Comparison of ENCODE assay signal across 38 mouse cellular contexts in genomic region chr16:58662287-58662791, GRCm38 (mm10). TPM values are rescaled to one million over a fixed set of nuclear protein-coding genes. Genes with fewer than 3 reads are reported as not detected.
A peak's percentile ranks its signal among the peaks of the same experiment; 100 is the strongest.
DNase-seq lines count a peak whose midpoint lies in the region; ATAC-seq and TF ChIP-seq lines count a peak whose summit lies in the region.
"Had no signal": no experiment of that assay in that cellular context is flagged by ENCODE, and none has a peak within 500 bp of the region (broad histone marks: within the 10 kb centered on the region; RNA-seq: fewer than 3 reads in every experiment).

No protein-coding gene starts in this region.

- H3K9ac ChIP-seq in heart, embryonic 11.5 days (ENCODE audit: low read depth, low read length) = no peak overlapping the region
- no peak overlapping the region for H3K9ac ChIP-seq in MEL (ENCODE audit: control insufficient read depth, low read depth, low read length, poor library complexity, severe bottlenecking)
- peak overlapping the region; percentile 77 for H3K9ac ChIP-seq in liver, embryonic 14.5 days (replicated peaks)
- H3K9ac ChIP-seq: embryonic facial prominence, embryonic 13.5 days; forebrain, embryonic 13.5 days; heart, embryonic 12.5 days; kidney, embryonic 15.5 days; lung, embryonic 15.5 days; midbrain, embryonic 12.5 days had no signal

- no peaks in the 10 kb centered on the region for H3K36me3 ChIP-seq in heart, embryonic 11.5 days (ENCODE audit: control insufficient read depth, insufficient read depth, low read length)
- peaks cover 0 to 22% of the 10 kb centered on the region in 2 experiments; a peak in 2 of 4 replicates for H3K36me3 ChIP-seq in MEL (ENCODE audit: control insufficient read depth in 1 of 2, insufficient read depth in 2 of 2, low read length in 2 of 2)
- no peaks in the 10 kb centered on the region for H3K36me3 ChIP-seq in liver, embryonic 14.5 days (replicated peaks; ENCODE audit: control insufficient read depth, insufficient read depth, low read depth)
- H3K36me3 ChIP-seq: embryonic facial prominence, embryonic 13.5 days; heart, embryonic 12.5 days; kidney, embryonic 15.5 days; lung, embryonic 15.5 days; midbrain, embryonic 12.5 days had no signal

- H3K79me2 ChIP-seq in MEL (ENCODE audit: control insufficient read depth, insufficient read depth, low read length, poor library complexity) = no peaks in the 10 kb centered on the region

- ATAC-seq in heart, embryonic 11.5 days (replicated peaks; ENCODE audit: insufficient number of reproducible peaks, low FRiP score, low TSS enrichment) = no peak
- peak; percentile 11; the same call in 1 of the 2 replicates for ATAC-seq in liver, embryonic 14.5 days (ENCODE audit: insufficient read depth)

- no peak overlapping the region for H3K4me3 ChIP-seq in heart, embryonic 11.5 days (ENCODE audit: low read depth, low read length)
- H3K4me3 ChIP-seq in MEL (ENCODE audit: control insufficient read depth in 1 of 2, insufficient read depth in 1 of 2, low read depth in 2 of 2, low read length in 2 of 2) = peak overlapping the region in 1 of 2 experiments; percentile 1; a peak in 1 of 4 replicates
- peak overlapping the region; percentile 38 to 40 for H3K4me3 ChIP-seq in liver, embryonic 14.5 days (ENCODE audit: insufficient read depth in 1 of 2, low read depth in 2 of 2, low read length in 2 of 2)
- H3K4me3 ChIP-seq: embryonic facial prominence, embryonic 13.5 days; forebrain, embryonic 13.5 days; heart, embryonic 12.5 days; kidney, embryonic 15.5 days; lung, embryonic 15.5 days; midbrain, embryonic 12.5 days had no signal

- H3K27me3 ChIP-seq in heart, embryonic 11.5 days (ENCODE audit: control insufficient read depth, insufficient read depth, low read length) = no peaks in the 10 kb centered on the region
- no peaks in the 10 kb centered on the region for H3K27me3 ChIP-seq in MEL (ENCODE audit: control insufficient read depth in 1 of 2, insufficient read depth in 2 of 2, low read length in 2 of 2)
- no peaks in the 10 kb centered on the region for H3K27me3 ChIP-seq in liver, embryonic 14.5 days (ENCODE audit: control insufficient read depth, insufficient read depth, low read length)
- H3K27me3 ChIP-seq: embryonic facial prominence, embryonic 13.5 days; forebrain, embryonic 13.5 days; heart, embryonic 12.5 days; kidney, embryonic 15.5 days; lung, embryonic 15.5 days; midbrain, embryonic 12.5 days had no signal

- peak overlapping the region; percentile 42 for H3K27ac ChIP-seq in heart, embryonic 11.5 days (ENCODE audit: low read depth, low read length)
- peak overlapping the region; percentile 50 for H3K27ac ChIP-seq in MEL (ENCODE audit: control insufficient read depth, low read depth, low read length)
- H3K27ac ChIP-seq in liver, embryonic 14.5 days = peak overlapping the region; percentile 98
- H3K27ac ChIP-seq: embryonic facial prominence, embryonic 13.5 days; forebrain, embryonic 13.5 days; hindbrain, postnatal 0 days; kidney, embryonic 15.5 days; lung, embryonic 15.5 days; midbrain, embryonic 12.5 days had no signal

- no peaks in the 10 kb centered on the region for H3K9me3 ChIP-seq in heart, embryonic 11.5 days (replicated peaks; ENCODE audit: control insufficient read depth, low read length)
- H3K9me3 ChIP-seq in MEL (replicated peaks; ENCODE audit: insufficient read depth, low read length) = no peaks in the 10 kb centered on the region
- H3K9me3 ChIP-seq in liver, embryonic 14.5 days (ENCODE audit: control insufficient read depth, low read length) = no peaks in the 10 kb centered on the region
- H3K9me3 ChIP-seq: embryonic facial prominence, embryonic 13.5 days; forebrain, embryonic 13.5 days; heart, embryonic 12.5 days; kidney, embryonic 15.5 days; lung, embryonic 15.5 days; midbrain, embryonic 12.5 days had no signal

- TF ChIP-seq CTCF in MEL (IDR thresholded peaks at IDR 0.05 in 2 of 3, conservative IDR thresholded peaks at IDR 0.05 in 1 of 3; ENCODE audit: control insufficient read depth in 1 of 3, insufficient read depth in 1 of 3, low read depth in 2 of 3, low read length in 3 of 3, poor library complexity in 1 of 3, severe bottlenecking in 1 of 3) = no peak
- TF ChIP-seq CTCF in liver, embryonic 14.5 days (IDR thresholded peaks at IDR 0.05; ENCODE audit: low read depth) = no peak

- DNase-seq in heart, adult 9 months (ENCODE audit: low spot score in 2 of 2) = no peak
- DNase-seq in MEL (ENCODE audit: low read depth, low spot score) = peak; percentile 23
- DNase-seq in liver = peak; percentile 3
- no peak for DNase-seq in liver, embryonic 14.5 days (ENCODE audit: low read depth in 3 of 3, low spot score in 3 of 3)
- DNase-seq in ovary, adult 18-20 months (ENCODE audit: low spot score) = no peak
- DNase-seq in layer of hippocampus, adult 9-10 months (ENCODE audit: low spot score) = no peak
- no peak for DNase-seq in layer of hippocampus, postnatal 25 days (ENCODE audit: extremely low spot score in 1 of 2, low spot score in 1 of 2)
- DNase-seq: adrenal gland, postnatal 25 days; cerebellum, adult 18-20 months; cerebellum, postnatal 10 days; gastrocnemius, postnatal 14 days; heart, postnatal 10 days; kidney, postnatal 25 days; left cerebral cortex, postnatal 4 days; right cerebral cortex, postnatal 14 days; spleen, adult 18-20 months; thymus, postnatal 25 days had no signal

- no peaks in the 10 kb centered on the region for H3K4me1 ChIP-seq in heart, embryonic 11.5 days (ENCODE audit: control insufficient read depth, insufficient read depth, low read length)
- H3K4me1 ChIP-seq in MEL (ENCODE audit: control insufficient read depth in 1 of 2, insufficient read depth in 2 of 2, low read length in 2 of 2) = peaks cover 13 to 14% of the 10 kb centered on the region in 2 experiments
- peaks cover 86% of the 10 kb centered on the region in 2 experiments for H3K4me1 ChIP-seq in liver, embryonic 14.5 days (replicated peaks; ENCODE audit: control insufficient read depth in 2 of 2, insufficient read depth in 2 of 2, low read length in 1 of 2)
- H3K4me1 ChIP-seq: forebrain, embryonic 13.5 days; heart, embryonic 12.5 days; kidney, embryonic 15.5 days; lung, embryonic 15.5 days; midbrain, embryonic 12.5 days had no signal

- TF ChIP-seq RAD21 in MEL (IDR thresholded peaks at IDR 0.05; ENCODE audit: low read depth, low read length) = no peak

- no peak overlapping the region; the same call in 1 of the 2 replicates for H3K4me2 ChIP-seq in heart, embryonic 11.5 days
- H3K4me2 ChIP-seq in liver, embryonic 14.5 days (ENCODE audit: low read depth) = peak overlapping the region; percentile 81
- H3K4me2 ChIP-seq: embryonic facial prominence, embryonic 13.5 days; forebrain, embryonic 13.5 days; kidney, embryonic 15.5 days; lung, embryonic 15.5 days; midbrain, embryonic 12.5 days had no signal

- TF ChIP-seq POLR2A in MEL (IDR thresholded peaks at IDR 0.05; ENCODE audit: control insufficient read depth in 1 of 2, insufficient read depth in 1 of 2, low read depth in 1 of 2, low read length in 2 of 2, poor library complexity in 1 of 2) = no peak

- no peak for TF ChIP-seq EP300 in MEL (IDR thresholded peaks at IDR 0.05; ENCODE audit: low read depth in 1 of 2, low read length in 2 of 2)
- TF ChIP-seq EP300 in liver, embryonic 14.5 days (IDR thresholded peaks at IDR 0.05; ENCODE audit: low read depth) = no peak

TF ChIP-seq in MEL, 35 proteins besides CTCF, POLR2A, EP300 and RAD21:
- TF ChIP-seq POLR2AphosphoS5 (IDR thresholded peaks at IDR 0.05; ENCODE audit: borderline replicate concordance, low read depth, low read length) (no peak), KAT2A (conservative IDR thresholded peaks at IDR 0.05; ENCODE audit: low read depth, low read length) (no peak), E2F4 (IDR thresholded peaks at IDR 0.05; ENCODE audit: borderline replicate concordance, low read depth, low read length) (no peak), ZKSCAN1 (IDR thresholded peaks at IDR 0.05; ENCODE audit: low read depth, low read length) (no peak), GABPA (IDR thresholded peaks at IDR 0.05; ENCODE audit: low read depth, low read length) (no peak)
TF ChIP-seq in MEL: peak in this region for 0.

RNA-seq across cellular contexts. Expression of gene Cpox, which starts 7.8 kb away (rescaled TPM):
- polyA plus RNA-seq in heart, embryonic 11.5 days (2014; fragmentation: Nextera tagmentation; extraction: Ambion mirVana) = 45.7 and 67.7 TPM in 2 replicates
- total RNA-seq in MEL (2012; rRNA removed) = 159 and 204 TPM in 2 replicates
- polyA plus RNA-seq in MEL (2012; ENCODE audit: insufficient read depth in 1 of 2, insufficient read length in 2 of 2, low read depth in 1 of 2, low replicate concordance in 2 of 2, missing spikeins in 1 of 2) = 100 to 1,000 TPM; 110 to 421 TPM
- 207 and 272 TPM in 2 replicates for polyA plus RNA-seq in liver, embryonic 14.5 days (2012; rRNA removed)
- 326 and 386 TPM in 2 replicates for polyA plus RNA-seq in liver, embryonic 14.5 days (2014; fragmentation: Nextera tagmentation; extraction: Ambion mirVana)
- total RNA-seq in layer of hippocampus, postnatal 25 days (2021) = 10 to 100 TPM; 52.1 to 53.7 TPM

RNA-seq across cellular contexts. Expression of gene E330017A01Rik, which starts 23.8 kb away (rescaled TPM):
- not detected in 2 replicates for polyA plus RNA-seq in heart, embryonic 11.5 days (2014; fragmentation: Nextera tagmentation; extraction: Ambion mirVana)
- 4.3 and 7.5 TPM in 2 replicates for total RNA-seq in MEL (2012; rRNA removed)
- 1 to 10 TPM in 1 of 2 experiments, not detected in 1; 8.2 TPM for polyA plus RNA-seq in MEL (2012; ENCODE audit: insufficient read depth in 1 of 2, insufficient read length in 2 of 2, low read depth in 1 of 2, low replicate concordance in 2 of 2, missing spikeins in 1 of 2)
- not detected in 2 replicates for polyA plus RNA-seq in liver, embryonic 14.5 days (2012; rRNA removed)
- polyA plus RNA-seq in liver, embryonic 14.5 days (2014; fragmentation: Nextera tagmentation; extraction: Ambion mirVana) = not detected in 2 replicates
- total RNA-seq in layer of hippocampus, postnatal 25 days (2021) = not detected
- total RNA-seq: adrenal gland, adult 18-20 months; adrenal gland, postnatal 25 days; common myeloid progenitor, adult 5-6 weeks; gastrocnemius, postnatal 14 days; granulocyte monocyte progenitor cell, adult 5-6 weeks; heart, postnatal 10 days; hindbrain, postnatal 0 days; layer of hippocampus, adult 18-20 months; layer of hippocampus, postnatal 14 days; left cerebral cortex, postnatal 4 days; megakaryocyte progenitor cell, adult 5-6 weeks had no signal
- polyA plus RNA-seq: brain, embryonic 14.5 days; CD4-positive, CD25-positive, alpha-beta regulatory T cell, adult 4 months; embryonic facial prominence, embryonic 13.5 days; forebrain, embryonic 13.5 days; heart, embryonic 12.5 days; hindbrain, embryonic 11.5 days; hindbrain, postnatal 0 days; intestine, postnatal 0 days; kidney, embryonic 15.5 days; limb, embryonic 14.5 days; lung, embryonic 15.5 days; midbrain, embryonic 12.5 days; neural tube, embryonic 14.5 days; stomach, embryonic 16.5 days had no signal

RNA-seq across cellular contexts. Expression of gene Gm813, which starts 45.6 kb away (rescaled TPM):
- polyA plus RNA-seq in heart, embryonic 11.5 days (2014; fragmentation: Nextera tagmentation; extraction: Ambion mirVana) = not detected in 2 replicates
- not detected in 2 replicates for total RNA-seq in MEL (2012; rRNA removed)
- not detected for polyA plus RNA-seq in MEL (2012; ENCODE audit: insufficient read depth in 1 of 2, insufficient read length in 2 of 2, low read depth in 1 of 2, low replicate concordance in 2 of 2, missing spikeins in 1 of 2)
- not detected in 2 replicates for polyA plus RNA-seq in liver, embryonic 14.5 days (2012; rRNA removed)
- not detected in 2 replicates for polyA plus RNA-seq in liver, embryonic 14.5 days (2014; fragmentation: Nextera tagmentation; extraction: Ambion mirVana)
- not detected for total RNA-seq in layer of hippocampus, postnatal 25 days (2021)
- total RNA-seq: adrenal gland, adult 18-20 months; adrenal gland, postnatal 25 days; common myeloid progenitor, adult 5-6 weeks; gastrocnemius, postnatal 14 days; granulocyte monocyte progenitor cell, adult 5-6 weeks; heart, postnatal 10 days; hindbrain, postnatal 0 days; layer of hippocampus, adult 18-20 months; layer of hippocampus, postnatal 14 days; left cerebral cortex, postnatal 4 days; megakaryocyte progenitor cell, adult 5-6 weeks had no signal
- polyA plus RNA-seq: brain, embryonic 14.5 days; CD4-positive, CD25-positive, alpha-beta regulatory T cell, adult 4 months; embryonic facial prominence, embryonic 13.5 days; forebrain, embryonic 13.5 days; heart, embryonic 12.5 days; hindbrain, embryonic 11.5 days; hindbrain, postnatal 0 days; intestine, postnatal 0 days; kidney, embryonic 15.5 days; limb, embryonic 14.5 days; lung, embryonic 15.5 days; midbrain, embryonic 12.5 days; neural tube, embryonic 14.5 days; stomach, embryonic 16.5 days had no signal

RNA-seq across cellular contexts. Expression of gene Gpr15, which starts 56.5 kb away (rescaled TPM):
- not detected in 2 replicates for polyA plus RNA-seq in heart, embryonic 11.5 days (2014; fragmentation: Nextera tagmentation; extraction: Ambion mirVana)
- total RNA-seq in MEL (2012; rRNA removed) = not detected in 2 replicates
- polyA plus RNA-seq in MEL (2012; ENCODE audit: insufficient read depth in 1 of 2, insufficient read length in 2 of 2, low read depth in 1 of 2, low replicate concordance in 2 of 2, missing spikeins in 1 of 2) = not detected
- polyA plus RNA-seq in liver, embryonic 14.5 days (2012; rRNA removed) = 0.02 and 0.07 TPM in 2 replicates
- polyA plus RNA-seq in liver, embryonic 14.5 days (2014; fragmentation: Nextera tagmentation; extraction: Ambion mirVana) = 0.08 and 0.14 TPM in 2 replicates
- not detected for total RNA-seq in layer of hippocampus, postnatal 25 days (2021)
- total RNA-seq: adrenal gland, adult 18-20 months; adrenal gland, postnatal 25 days; common myeloid progenitor, adult 5-6 weeks; gastrocnemius, postnatal 14 days; heart, postnatal 10 days; layer of hippocampus, adult 18-20 months; layer of hippocampus, postnatal 14 days; left cerebral cortex, postnatal 4 days had no signal
- polyA plus RNA-seq: forebrain, embryonic 13.5 days; heart, embryonic 12.5 days; hindbrain, embryonic 11.5 days; hindbrain, postnatal 0 days; kidney, embryonic 15.5 days; neural tube, embryonic 14.5 days; stomach, embryonic 16.5 days had no signal

Comparison
In these comparisons a context has a peak if more than half of its experiments do, and no peak if none do; other contexts are left out.
1. DNase-seq: peak in MEL (single experiment) and liver (single experiment); none in heart, adult 9 months (0 of 2), liver, embryonic 14.5 days (0 of 3), ovary, adult 18-20 months (single experiment), layer of hippocampus, adult 9-10 months (single experiment) and layer of hippocampus, postnatal 25 days (0 of 2).
2. H3K27ac ChIP-seq: peak in every context shown above with its lines; median percentile 98 in liver, embryonic 14.5 days; 50 in MEL; 42 in heart, embryonic 11.5 days.